Mouse (Mus musculus) CH12F3 (cell line): Measurements from ENCODE around the gene Lce3a.

ENCODE experiments used
- in situ Hi-C: fragments of 300-500 bp; cut with MboI; formaldehyde crosslinking; loops from 2 replicates; pipeline ENCODE4 v1.14.3; 2020; ENCODE audit warnings: low sequenced_read_pairs

Lce3a gene

DNA sequence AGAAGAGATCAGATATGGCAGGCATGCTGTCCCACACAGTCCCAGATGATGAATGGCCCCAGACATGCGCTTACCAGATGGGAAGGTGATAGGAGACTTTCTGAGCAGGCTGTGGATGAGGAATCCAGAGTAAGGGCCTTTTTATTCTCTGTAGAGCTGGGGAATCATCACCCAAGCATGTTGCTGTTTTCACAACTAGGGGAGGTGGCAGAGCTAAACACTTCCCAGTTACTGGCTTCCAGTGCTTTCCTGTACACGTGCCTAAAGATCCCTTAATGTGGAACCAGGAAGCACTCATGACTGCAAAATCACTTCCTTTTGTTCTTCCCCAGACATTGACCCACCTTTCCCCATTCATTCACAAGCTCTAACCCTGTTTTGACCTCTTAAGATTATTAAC lies at the start of gene Lce3a:
Gene Lce3a, minus strand, starts transcription at position 101 of the 400 bp plus-strand sequence.
- in situ Hi-C loops = no loop called here

DNA sequence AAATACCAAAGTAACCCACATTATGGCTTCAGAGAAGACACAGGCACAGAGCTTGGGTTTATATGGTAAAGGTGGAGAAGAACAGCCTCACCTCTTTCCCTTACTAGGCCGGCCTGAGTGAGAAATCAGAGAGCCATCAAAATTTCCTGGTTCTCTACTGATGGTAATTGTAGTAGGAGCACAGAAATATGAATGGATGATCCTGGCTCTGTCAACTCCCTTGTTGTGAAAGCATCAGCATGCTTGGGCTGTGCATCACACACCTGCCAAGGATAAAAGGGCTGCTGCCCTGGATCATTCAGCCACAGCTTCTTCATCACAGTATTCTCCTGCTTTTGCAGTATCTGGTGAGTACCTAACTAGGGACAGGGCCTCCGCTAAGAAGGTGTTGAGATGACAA lies 40.7 kb upstream of the Lce3a start, which contains the start of gene Lce3e:
Gene Lce3e, plus strand, starts transcription at position 301 of the 400 bp plus-strand sequence.
- in situ Hi-C loops = no loop called here

DNA sequence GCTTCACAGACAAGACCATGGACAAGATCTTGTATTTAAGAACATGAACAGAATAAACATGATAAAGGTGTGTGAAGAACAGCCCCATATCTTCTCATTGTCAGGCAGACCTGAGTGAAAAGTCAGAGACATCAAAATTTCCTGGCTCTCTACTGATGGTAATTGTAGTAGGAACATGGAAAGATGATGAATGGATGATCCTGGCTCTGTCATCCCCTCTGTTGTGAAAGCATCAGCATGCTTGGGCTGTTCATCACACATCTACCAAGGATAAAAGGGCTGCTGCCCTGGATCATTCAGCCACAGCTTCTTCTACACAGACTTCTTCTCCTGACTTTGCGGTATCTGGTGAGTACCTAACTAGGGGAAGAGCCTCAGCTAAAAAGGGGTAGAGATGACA lies 31.1 kb upstream of the Lce3a start, which contains the start of gene Lce3d:
Gene Lce3d, plus strand, starts transcription at position 301 of the 400 bp plus-strand sequence.
- in situ Hi-C loops = no loop called here

DNA sequence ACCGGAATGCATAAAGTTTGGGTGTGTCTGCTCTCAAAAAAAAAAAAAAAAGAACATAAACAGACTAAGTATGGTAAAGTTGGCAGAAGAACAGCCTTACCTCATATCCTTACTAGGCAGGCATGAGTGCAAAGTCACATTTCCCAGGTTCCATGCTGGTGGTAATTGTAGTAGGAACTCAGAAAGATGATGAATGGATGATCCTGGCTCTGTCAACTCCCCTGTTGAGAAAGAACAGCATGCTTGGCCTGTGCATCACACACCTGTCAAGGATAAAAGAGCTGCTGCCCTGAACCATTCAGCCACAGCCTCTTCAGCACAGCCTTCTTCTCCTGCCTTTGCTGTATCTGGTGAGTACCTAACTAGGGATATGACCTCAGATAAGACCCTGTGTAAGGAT lies 18.2 kb upstream of the Lce3a start, which contains the start of gene Lce3c:
Gene Lce3c, plus strand, starts transcription at position 301 of the 400 bp plus-strand sequence.
- in situ Hi-C loops = no loop called here

DNA sequence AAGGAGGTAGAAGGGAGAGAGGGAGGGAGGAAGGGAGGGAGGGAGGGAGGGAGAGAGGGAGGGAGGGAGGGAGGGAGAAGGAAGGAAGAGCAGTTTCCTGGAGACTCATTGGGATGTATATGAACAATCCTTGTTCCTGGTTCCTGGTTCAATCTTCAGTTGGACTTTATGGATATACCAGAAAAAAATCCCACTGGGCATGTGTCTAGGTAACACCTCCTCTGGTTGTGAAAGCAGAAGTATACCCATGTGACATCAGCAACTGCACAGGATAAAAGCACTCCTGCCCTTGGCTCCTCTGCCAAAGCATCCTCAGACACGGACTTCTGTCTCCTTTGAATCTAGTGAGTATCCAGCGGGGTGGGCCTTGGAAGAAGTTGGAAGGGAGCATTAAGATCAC lies 6.6 kb upstream of the Lce3a start, which contains the start of gene Lce3b:
Gene Lce3b, plus strand, starts transcription at position 301 of the 400 bp plus-strand sequence.
- in situ Hi-C loops = no loop called here

DNA sequence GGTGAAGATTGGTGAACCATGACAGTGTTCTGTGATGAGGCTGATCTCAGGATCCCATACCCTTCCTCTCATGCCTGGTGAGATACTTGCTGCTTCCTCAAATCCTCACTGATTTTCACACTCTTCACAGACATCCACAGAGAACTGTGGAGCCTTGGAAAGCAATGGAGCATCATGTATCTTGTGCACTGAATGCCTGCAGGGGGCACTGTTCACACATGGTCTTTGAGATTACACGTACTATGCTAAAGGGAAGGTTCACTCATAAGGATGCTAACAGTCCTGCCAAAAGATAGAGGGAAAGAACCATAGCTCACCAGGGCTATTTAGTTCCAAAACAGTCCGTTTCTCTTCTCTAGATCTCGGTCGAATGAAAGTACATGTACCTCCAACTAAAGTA lies 5.7 kb downstream of the Lce3a start:
- in situ Hi-C loops = no loop called here

DNA sequence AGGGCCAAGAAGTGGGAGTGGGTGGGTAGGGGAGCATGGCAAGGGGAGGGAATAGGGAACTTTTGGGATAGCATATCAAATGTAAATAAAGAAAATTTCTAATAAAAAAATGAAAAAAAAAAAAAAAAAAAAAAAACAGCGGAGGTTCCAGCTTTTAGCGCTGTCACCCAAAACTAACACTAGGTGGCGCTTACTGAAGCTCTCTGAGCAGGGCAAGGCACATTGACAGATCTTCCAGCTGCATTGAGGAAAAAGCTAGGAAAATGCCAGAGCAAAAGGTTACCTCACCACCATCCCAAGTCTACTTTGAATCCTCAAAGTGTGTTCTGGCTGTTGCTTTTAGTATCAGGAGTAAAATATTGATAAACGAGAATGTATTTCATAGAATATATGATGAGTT lies 18.5 kb downstream of the Lce3a start:
- in situ Hi-C loops = no loop called here

DNA sequence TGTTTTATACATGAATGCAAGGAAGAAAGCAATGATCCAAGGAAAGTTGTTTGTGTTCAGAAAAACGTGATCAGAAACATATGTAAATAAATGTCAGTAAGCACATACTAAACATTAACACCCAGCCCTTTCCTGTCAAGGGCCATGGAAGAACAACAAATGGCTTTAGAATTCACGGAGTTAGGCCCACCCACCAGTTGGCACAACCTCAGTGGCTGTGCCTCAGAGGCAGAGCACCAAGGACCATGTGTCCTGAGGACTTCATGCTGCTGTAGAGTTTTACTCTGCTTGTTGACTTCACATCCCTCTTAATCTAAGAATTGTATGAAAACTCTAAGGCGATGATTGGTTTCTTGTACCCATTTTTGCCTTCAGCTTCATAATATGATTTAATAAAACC lies 20.8 kb downstream of the Lce3a start:
- in situ Hi-C loops = no loop called here

DNA sequence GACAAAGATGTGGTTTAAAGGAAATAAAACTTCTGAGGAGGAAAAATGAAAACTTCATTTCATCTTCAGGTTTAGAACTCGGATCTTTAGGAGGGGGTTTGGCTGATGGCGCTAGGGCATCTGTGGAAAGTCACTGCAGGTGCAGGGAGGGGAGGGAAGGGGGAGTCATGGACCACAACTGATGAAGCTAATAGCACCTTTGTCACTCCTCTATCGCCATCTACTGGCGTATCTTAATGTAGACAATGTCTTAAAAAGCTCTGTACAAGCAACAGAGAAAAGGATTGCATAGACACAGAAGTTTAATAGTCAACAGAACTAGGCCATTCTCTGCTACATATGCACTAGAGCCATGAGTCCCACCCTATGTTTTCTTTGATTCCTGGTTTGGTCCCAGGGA lies 22.4 kb downstream of the Lce3a start:
- in situ Hi-C loops = no loop called here

DNA sequence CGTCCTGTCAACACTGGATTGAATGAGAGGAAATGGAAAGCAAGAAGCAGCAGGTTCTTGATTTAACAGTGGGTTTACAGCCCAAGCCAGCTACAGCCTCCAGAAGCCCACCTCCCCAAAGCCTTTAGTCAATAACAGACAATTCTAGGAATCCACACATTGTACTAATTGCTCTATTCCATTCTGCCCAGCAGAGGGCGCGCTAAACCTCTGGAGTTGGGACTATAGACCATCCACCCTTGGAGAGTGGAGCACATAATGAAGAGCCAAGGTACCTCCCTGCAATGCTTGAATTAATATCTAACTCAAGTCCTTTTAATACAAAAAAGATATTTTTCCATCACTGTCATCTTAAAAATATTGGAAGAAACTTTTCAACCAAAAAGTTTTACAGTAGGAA lies 23.0 kb downstream of the Lce3a start:
- in situ Hi-C loops = no loop called here

DNA sequence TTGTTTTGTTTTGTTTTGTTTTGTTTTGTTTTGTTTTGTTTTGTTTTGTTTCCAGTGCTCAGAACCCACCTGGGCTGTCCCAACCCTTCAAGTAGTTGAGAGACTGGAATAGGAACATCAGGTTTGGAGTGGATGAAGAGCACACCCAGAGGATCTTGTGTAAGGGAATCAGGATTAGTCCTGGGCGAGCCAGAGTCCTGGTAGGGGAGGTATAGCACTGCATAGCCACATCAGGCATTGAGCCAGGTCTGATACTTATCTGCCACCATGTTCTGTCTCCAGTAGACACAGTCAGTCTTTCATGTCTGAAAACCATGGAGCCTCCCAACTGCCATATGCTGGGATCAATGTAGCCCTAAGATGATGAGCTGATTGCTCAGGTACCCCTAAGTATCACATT lies 31.5 kb downstream of the Lce3a start:
- in situ Hi-C loops = no loop called here

DNA sequence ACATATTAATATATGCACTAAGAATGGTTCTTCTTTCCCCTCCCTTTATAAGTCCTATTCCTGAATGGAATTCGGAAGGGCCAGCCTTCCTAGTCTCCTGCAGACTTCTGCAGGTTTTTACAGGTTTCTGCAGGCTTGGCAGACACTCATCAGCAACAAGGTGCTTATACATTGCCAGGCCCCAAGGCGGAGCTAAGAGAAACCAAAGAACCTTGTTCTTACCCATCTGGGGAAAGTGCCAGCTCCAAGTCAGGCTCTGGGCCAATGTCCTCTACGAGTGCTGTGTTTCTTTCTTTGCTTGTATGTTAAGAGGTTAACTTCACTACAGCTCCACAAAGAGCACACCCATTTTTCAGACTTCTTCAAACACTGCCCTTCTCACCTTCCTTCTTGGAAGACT lies 32.0 kb downstream of the Lce3a start:
- in situ Hi-C loops = no loop called here
